Mouse (Mus musculus) midbrain, embryonic 16.5 days (tissue): ENCODE measurements around the gene Tmod4. TPM values are rescaled to one million over a fixed set of nuclear protein-coding genes. Genes with fewer than 3 reads are reported as not detected.

Experiments used
- ATAC-seq: fragments of 200-750 bp; cut with Nextera tagmentation; 2 replicates; pipeline ENCODE4 v1.8.0; 2017; ENCODE audit warnings: moderate TSS enrichment
- H3K27ac ChIP-seq: fragments of 300-500 bp; sonication (generic); 2 replicates; pipeline ENCODE4 v1.5.1; 2014; ENCODE audit warnings: mild to moderate bottlenecking, low read length, mixed read lengths
- H3K27me3 ChIP-seq: fragments of 300-500 bp; sonication (generic); 2 replicates; pipeline ENCODE4 v1.6.1; 2014; ENCODE audit warnings: low read depth, low read length, mixed read lengths; ENCODE audit not compliant: control insufficient read depth, insufficient read depth
- H3K36me3 ChIP-seq: fragments of 300-500 bp; sonication (generic); 2 replicates; pipeline ENCODE4 v1.6.1; 2014; ENCODE audit warnings: mild to moderate bottlenecking, low read length, moderate library complexity, mixed read lengths; ENCODE audit not compliant: control insufficient read depth, insufficient read depth
- H3K4me1 ChIP-seq: fragments of 300-500 bp; sonication (generic); 2 replicates; pipeline ENCODE4 v1.6.1; 2014; ENCODE audit warnings: mild to moderate bottlenecking, low read length, mixed read lengths; ENCODE audit not compliant: control insufficient read depth, insufficient read depth
- H3K4me2 ChIP-seq: fragments of 300-500 bp; sonication (generic); 2 replicates; pipeline ENCODE4 v1.6.1; 2014; ENCODE audit warnings: mild to moderate bottlenecking, low read length, mixed read lengths
- H3K4me3 ChIP-seq: fragments of 300-500 bp; sonication (generic); 2 replicates; pipeline ENCODE4 v1.5.1; 2014; ENCODE audit warnings: low read depth, mild to moderate bottlenecking, low read length, moderate library complexity, mixed read lengths
- H3K9ac ChIP-seq: fragments of 300-500 bp; sonication (generic); 2 replicates; pipeline ENCODE4 v1.6.1; 2014; ENCODE audit warnings: low read depth, low read length, mixed read lengths
- H3K9me3 ChIP-seq: fragments of 300-500 bp; sonication (generic); replicated peaks from 2 replicates; pipeline ENCODE4 v1.6.1; 2014; ENCODE audit warnings: mild to moderate bottlenecking, low read length, mixed read lengths; ENCODE audit not compliant: control insufficient read depth, poor library complexity, severe bottlenecking
- WGBS: fragments of 180-500 bp; shearing (Covaris S2); extraction: QIAGEN DNeasy Blood & Tissue Kit; methylation state at CpG from one replicate; pipeline ENCODE4 v1.1.7; 2014; 5-methylcytosine and 5-hydroxymethylcytosine counted together
- microRNA-seq: library from miRNA; unstranded; fragments of <30 nt; microRNA quantifications from one replicate; pipeline ENCODE4, GENCODE M21; 2017
- polyA plus RNA-seq: library from polyadenylated mRNA; unstranded; fragments of >200 nt; fragmentation: Nextera tagmentation; extraction: Ambion mirVana; gene quantifications from 2 replicates; pipeline ENCODE4 v1.2.1, GENCODE M21; 2015

Tmod4 gene
- polyA plus RNA-seq, 1 experiment from 2014 or later = 1.1 TPM

DNA sequence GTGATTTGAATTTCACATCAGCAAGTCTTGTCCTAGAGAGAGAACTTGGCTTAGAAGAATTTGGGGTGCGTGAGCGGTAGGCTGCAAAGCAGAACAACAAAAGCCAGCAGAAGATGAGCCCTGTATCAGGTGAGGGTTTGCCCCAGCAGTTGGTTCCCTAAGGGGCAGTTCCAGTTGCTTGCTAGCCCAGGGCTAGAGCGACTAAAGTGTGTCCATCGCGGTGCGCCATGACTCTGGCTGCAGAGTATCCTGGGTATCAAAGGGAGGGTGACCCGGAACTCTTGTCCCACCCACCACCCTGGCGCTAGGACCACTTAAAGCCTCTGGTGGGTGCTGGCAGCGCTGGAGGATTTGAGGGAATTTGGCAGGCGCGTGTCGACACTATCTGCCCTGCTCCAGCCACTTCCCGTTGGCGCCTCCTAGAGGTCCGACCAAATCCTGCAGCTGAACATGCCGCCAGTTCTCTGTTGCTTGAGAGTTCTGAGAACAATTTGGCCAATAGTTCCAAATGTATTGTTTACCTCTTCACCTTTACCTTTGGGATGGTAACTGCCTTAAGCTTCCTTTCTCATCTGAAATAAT, 49.8 kb downstream of the Tmod4 start:
- H3K36me3 ChIP-seq = peaks cover 29% of the 10 kb centered on the region
- WGBS = 5% methylated on average over 16 of the region's 16 CpGs
- H3K4me1 ChIP-seq = peaks cover 6% of the 10 kb centered on the region
- peaks cover 11% of the 10 kb centered on the region for H3K27me3 ChIP-seq
- no peak overlapping the region for H3K27ac ChIP-seq
- H3K9me3 ChIP-seq = no peaks in the 10 kb centered on the region
- H3K9ac ChIP-seq = no peak overlapping the region
- H3K4me2 ChIP-seq = peak overlapping the region; percentile 24; the same call in 1 of the 2 replicates
- peak; percentile 41 for ATAC-seq
- H3K4me3 ChIP-seq = no peak overlapping the region

- WGBS = 51% methylated on average over 3 of the region's 3 CpGs
- peaks cover 3% of the 10 kb centered on the region; the same call in 1 of the 2 replicates for H3K27me3 ChIP-seq
- no peak overlapping the region for H3K4me3 ChIP-seq
- peaks cover 14% of the 10 kb centered on the region for H3K36me3 ChIP-seq
- H3K27ac ChIP-seq = no peak overlapping the region
- no peak overlapping the region for H3K9ac ChIP-seq
- H3K4me1 ChIP-seq = peaks cover 6% of the 10 kb centered on the region
- H3K9me3 ChIP-seq = no peaks in the 10 kb centered on the region
- ATAC-seq = no peak
- H3K4me2 ChIP-seq = no peak overlapping the region
These were observed 52.2 kb downstream of the Tmod4 start for GRCm38 (mm10) chr3:95176500-95176899.

GRCm38 (mm10) chr3:95177583-95177982, 53.3 kb downstream of the Tmod4 start:
- no peak overlapping the region for H3K9ac ChIP-seq
- 84% methylated on average over 6 of the region's 6 CpGs for WGBS
- H3K4me3 ChIP-seq = no peak overlapping the region
- no peak for ATAC-seq
- H3K36me3 ChIP-seq = peaks cover 4% of the 10 kb centered on the region; the same call in 1 of the 2 replicates
- H3K27ac ChIP-seq = no peak overlapping the region
- H3K27me3 ChIP-seq = no peaks in the 10 kb centered on the region
- H3K4me2 ChIP-seq = no peak overlapping the region
- no peaks in the 10 kb centered on the region for H3K9me3 ChIP-seq
- H3K4me1 ChIP-seq = peaks cover 6% of the 10 kb centered on the region

Small RNAs within 50 kb of the gene (microRNA-seq; reads per million reads assigned to microRNA genes)
- not detected for gene Mir8099-1

Other genes starting within 250 kb of the Tmod4 start
- gene Psmb4, start 237.5 kb upstream of the Tmod4 start, polyA plus RNA-seq = 322 and 353 TPM in 2 replicates
- 10.8 and 12.4 TPM in 2 replicates for gene Selenbp1, start 191.4 kb upstream of the Tmod4 start, polyA plus RNA-seq
- 6.2 and 7.5 TPM in 2 replicates for gene Rfx5, start 170.4 kb upstream of the Tmod4 start, polyA plus RNA-seq
- gene Pi4kb, start 149.7 kb upstream of the Tmod4 start, polyA plus RNA-seq = 21.1 and 22.4 TPM in 2 replicates
- gene Zfp687, start 109.0 kb upstream of the Tmod4 start, polyA plus RNA-seq = 17.6 and 18.7 TPM in 2 replicates
- gene Psmd4, start 81.9 kb upstream of the Tmod4 start, polyA plus RNA-seq = 253 and 254 TPM in 2 replicates
- gene Pip5k1a, start 17.5 kb upstream of the Tmod4 start, polyA plus RNA-seq = 15.0 and 17.0 TPM in 2 replicates
- gene Vps72, start 13.5 kb upstream of the Tmod4 start, polyA plus RNA-seq = 170 and 184 TPM in 2 replicates
- gene Scnm1, start 9.5 kb downstream of the Tmod4 start, polyA plus RNA-seq = 79.5 and 79.8 TPM in 2 replicates
- gene Lysmd1, start 9.6 kb downstream of the Tmod4 start, polyA plus RNA-seq = 53.8 and 57.6 TPM in 2 replicates
- 2.6 and 3.2 TPM in 2 replicates for gene Tnfaip8l2, start 17.9 kb downstream of the Tmod4 start, polyA plus RNA-seq
- 18.9 and 20.9 TPM in 2 replicates for gene Sema6c, start 36.0 kb downstream of the Tmod4 start, polyA plus RNA-seq
- 2.4 and 3.0 TPM in 2 replicates for gene Gabpb2, start 93.4 kb downstream of the Tmod4 start, polyA plus RNA-seq
- gene Cdc42se1, start 104.3 kb downstream of the Tmod4 start, polyA plus RNA-seq = 46.6 and 50.9 TPM in 2 replicates
- gene Mllt11, start 107.7 kb downstream of the Tmod4 start, polyA plus RNA-seq = 336 and 438 TPM in 2 replicates
- gene Gm128, start 117.1 kb downstream of the Tmod4 start, polyA plus RNA-seq = 0.21 and 0.24 TPM in 2 replicates
- 0.30 TPM in 1 of 2 replicates, not detected in the other for gene Bnipl, start 126.7 kb downstream of the Tmod4 start, polyA plus RNA-seq
- gene Mindy1, start 156.9 kb downstream of the Tmod4 start, polyA plus RNA-seq = 42.3 and 42.5 TPM in 2 replicates
- 81.4 and 84.3 TPM in 2 replicates for gene Prune1, start 157.6 kb downstream of the Tmod4 start, polyA plus RNA-seq
- gene Anxa9, start 182.7 kb downstream of the Tmod4 start, polyA plus RNA-seq = 0.23 and 0.34 TPM in 2 replicates
- 89.6 and 101 TPM in 2 replicates for gene Cers2, start 190.3 kb downstream of the Tmod4 start, polyA plus RNA-seq
- gene Setdb1, start 232.7 kb downstream of the Tmod4 start, polyA plus RNA-seq = 42.3 and 43.3 TPM in 2 replicates